Mouse (Mus musculus) lung, postnatal 0 days (tissue): ENCODE data around the gene Ep400.

Experiments
- CTCF ChIP-seq: IDR thresholded peaks from 2 replicates; pipeline ENCODE4 v1.5.1; 2016; ENCODE audit warnings: antibody characterized with exemption, mild to moderate bottlenecking
- EP300 ChIP-seq: IDR thresholded peaks from 2 replicates; pipeline ENCODE4 v1.6.1; 2016; ENCODE audit warnings: antibody characterized with exemption, mild to moderate bottlenecking, control low read depth

GRCm38 (mm10) chr5:110778263-110778662, 7.7 kb upstream of the Ep400 start:
- TF ChIP-seq CTCF (no peak), EP300 (no peak)
